Mouse (Mus musculus) liver, embryonic 13.5 days (tissue): ENCODE data around the gene Icam4. TPM values are rescaled to one million over a fixed set of nuclear protein-coding genes. Genes with fewer than 3 reads are reported as not detected.

ENCODE experiments used
- ATAC-seq: fragments of 200-750 bp; cut with Nextera tagmentation; 2 replicates; pipeline ENCODE4 v1.8.0; 2017; ENCODE audit warnings: low read depth, mild to moderate bottlenecking, moderate number of reproducible peaks, moderate library complexity
- DNase-seq: peaks from one replicate; pipeline ENCODE4 v3.0.0; 2022
- H3K27ac ChIP-seq: fragments of 300-500 bp; sonication (generic); 2 replicates; pipeline ENCODE4 v1.5.1; 2015; ENCODE audit warnings: moderate library complexity, mild to moderate bottlenecking, inconsistent platforms
- H3K27me3 ChIP-seq: fragments of 300-500 bp; sonication (generic); 2 replicates; pipeline ENCODE4 v1.6.1; 2015; ENCODE audit warnings: mild to moderate bottlenecking, inconsistent platforms
- H3K36me3 ChIP-seq: fragments of 300-500 bp; sonication (generic); 2 replicates; pipeline ENCODE4 v1.6.1; 2015; ENCODE audit warnings: mild to moderate bottlenecking, inconsistent platforms
- H3K4me1 ChIP-seq: fragments of 300-500 bp; sonication (generic); replicated peaks from 2 replicates; pipeline ENCODE4 v1.6.1; 2015; ENCODE audit warnings: inconsistent platforms
- H3K4me2 ChIP-seq: fragments of 300-500 bp; sonication (generic); 2 replicates; pipeline ENCODE4 v1.6.1; 2015; ENCODE audit warnings: inconsistent platforms, mild to moderate bottlenecking, moderate library complexity
- H3K4me3 ChIP-seq: fragments of 300-500 bp; sonication (generic); replicated peaks from 2 replicates; pipeline ENCODE4 v1.5.1; 2015; ENCODE audit warnings: mild to moderate bottlenecking, inconsistent platforms
- H3K9ac ChIP-seq: fragments of 300-500 bp; sonication (generic); 2 replicates; pipeline ENCODE4 v1.6.1; 2015; ENCODE audit warnings: mild to moderate bottlenecking, inconsistent platforms
- H3K9me3 ChIP-seq: fragments of 300-500 bp; sonication (generic); replicated peaks from 2 replicates; pipeline ENCODE4 v1.6.1; 2016; ENCODE audit warnings: inconsistent platforms
- WGBS: fragments of 180-500 bp; shearing (Covaris S2); methylation state at CpG from one replicate; pipeline ENCODE4 v1.1.7; 2015; ENCODE audit not compliant: insufficient replicate concordance; 5-methylcytosine and 5-hydroxymethylcytosine counted together
- polyA plus RNA-seq: library from polyadenylated mRNA; unstranded; fragments of >200 nt; fragmentation: Nextera tagmentation; extraction: Ambion mirVana; gene quantifications from 2 replicates; pipeline ENCODE4 v1.2.1, GENCODE M21; 2015

The Icam4 gene
- polyA plus RNA-seq, 1 experiment from 2014 or later: 254 TPM

DNA sequence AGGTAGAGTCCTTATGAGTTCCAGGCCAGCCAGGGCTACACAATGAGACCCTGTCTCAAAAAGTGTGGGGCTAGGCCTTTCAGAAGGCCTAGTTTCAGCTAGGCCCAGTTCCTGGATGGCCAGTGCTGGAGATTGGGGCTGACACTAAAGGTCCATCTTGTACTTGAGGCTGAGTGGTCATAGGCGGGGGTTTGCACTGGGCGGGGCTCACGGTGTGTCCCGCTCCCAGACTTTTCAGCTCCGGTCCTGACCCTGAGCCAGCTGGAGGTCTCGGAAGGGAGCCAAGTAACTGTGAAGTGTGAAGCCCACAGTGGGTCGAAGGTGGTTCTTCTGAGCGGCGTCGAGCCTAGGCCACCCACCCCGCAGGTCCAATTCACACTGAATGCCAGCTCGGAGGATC lies 2.3 kb upstream of the Icam4 start:
- WGBS: 84% methylated on average over 12 of the region's 12 CpGs
- Histone ChIP-seq H3K4me3 (no peak overlapping the region), H3K27me3 (peaks cover 3% of the 10 kb centered on the region), H3K36me3 (peaks cover 18% of the 10 kb centered on the region; the same call in 1 of the 2 replicates), H3K4me1 (peaks cover 51% of the 10 kb centered on the region), H3K9ac (0 out of 2 replicates have a peak overlapping the region, but pooled peaks have one; percentile 39), H3K9me3 (no peaks in the 10 kb centered on the region), H3K27ac (peak overlapping the region; percentile 98), H3K4me2 (no peak overlapping the region)
- ATAC-seq (no peak), DNase-seq (no peak)

DNA sequence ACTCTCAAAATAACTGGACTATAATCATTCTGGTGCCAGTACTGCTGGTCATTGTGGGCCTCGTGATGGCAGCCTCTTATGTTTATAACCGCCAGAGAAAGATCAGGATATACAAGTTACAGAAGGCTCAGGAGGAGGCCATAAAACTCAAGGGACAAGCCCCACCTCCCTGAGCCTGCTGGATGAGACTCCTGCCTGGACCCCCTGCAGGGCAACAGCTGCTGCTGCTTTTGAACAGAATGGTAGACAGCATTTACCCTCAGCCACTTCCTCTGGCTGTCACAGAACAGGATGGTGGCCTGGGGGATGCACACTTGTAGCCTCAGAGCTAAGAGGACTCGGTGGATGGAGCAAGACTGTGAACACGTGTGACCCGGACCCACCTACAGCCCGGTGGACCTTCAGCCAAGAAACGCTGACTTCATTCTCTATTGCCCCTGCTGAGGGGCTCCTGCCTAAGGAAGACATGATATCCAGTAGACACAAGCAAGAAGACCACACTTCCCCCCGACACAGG lies 1.3 kb upstream of the Icam4 start:
- no peak overlapping the region for H3K4me2 ChIP-seq
- WGBS: 71% methylated on average over 8 of the region's 8 CpGs
- peak overlapping the region; percentile 39 for H3K9ac ChIP-seq
- peaks cover 18% of the 10 kb centered on the region; the same call in 1 of the 2 replicates for H3K36me3 ChIP-seq
- no peaks in the 10 kb centered on the region for H3K9me3 ChIP-seq
- DNase-seq (no peak), ATAC-seq (no peak)
- H3K27ac ChIP-seq: peak overlapping the region; percentile 98
- H3K4me3 ChIP-seq: no peak overlapping the region
- H3K4me1 ChIP-seq: peaks cover 60% of the 10 kb centered on the region
- peaks cover 13% of the 10 kb centered on the region for H3K27me3 ChIP-seq

DNA sequence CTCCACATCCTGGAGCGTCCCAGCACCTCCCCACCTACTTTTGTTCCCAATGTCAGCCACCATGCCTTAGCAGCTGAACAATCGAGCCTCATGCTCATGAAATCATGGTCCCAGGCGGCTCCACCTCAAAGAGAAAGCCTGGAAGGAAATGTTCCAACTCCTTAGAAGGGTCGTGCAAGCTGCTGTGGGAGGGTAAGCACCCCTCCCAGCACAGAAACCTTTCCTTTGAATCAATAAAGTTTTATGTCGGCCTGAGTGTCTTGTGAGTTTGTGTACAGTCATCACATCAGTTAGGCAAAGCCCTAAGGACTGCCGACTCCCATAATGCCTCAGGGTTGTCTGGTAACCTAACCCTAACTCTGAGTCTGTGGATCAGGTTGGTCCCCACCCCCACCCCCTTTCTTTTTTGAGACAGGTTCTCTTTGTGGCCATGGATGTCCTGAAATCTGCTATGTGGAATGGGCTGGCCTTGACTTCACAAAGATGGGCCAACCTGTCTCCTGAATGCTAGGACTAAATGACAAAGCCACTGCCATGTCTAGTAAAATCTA lies 538 bp upstream of the Icam4 start:
- H3K36me3 ChIP-seq: peaks cover 18% of the 10 kb centered on the region; the same call in 1 of the 2 replicates
- no peak for ATAC-seq
- H3K9me3 ChIP-seq: no peaks in the 10 kb centered on the region
- peak overlapping the region; percentile 99 for H3K4me2 ChIP-seq
- WGBS: 47% methylated on average over 6 of the region's 6 CpGs
- H3K9ac ChIP-seq: peak overlapping the region; percentile 94
- H3K4me1 ChIP-seq: peaks cover 68% of the 10 kb centered on the region
- H3K27ac ChIP-seq: peak overlapping the region; percentile 98
- peaks cover 21% of the 10 kb centered on the region for H3K27me3 ChIP-seq
- peak overlapping the region; percentile 75 for H3K4me3 ChIP-seq
- no peak for DNase-seq

DNA sequence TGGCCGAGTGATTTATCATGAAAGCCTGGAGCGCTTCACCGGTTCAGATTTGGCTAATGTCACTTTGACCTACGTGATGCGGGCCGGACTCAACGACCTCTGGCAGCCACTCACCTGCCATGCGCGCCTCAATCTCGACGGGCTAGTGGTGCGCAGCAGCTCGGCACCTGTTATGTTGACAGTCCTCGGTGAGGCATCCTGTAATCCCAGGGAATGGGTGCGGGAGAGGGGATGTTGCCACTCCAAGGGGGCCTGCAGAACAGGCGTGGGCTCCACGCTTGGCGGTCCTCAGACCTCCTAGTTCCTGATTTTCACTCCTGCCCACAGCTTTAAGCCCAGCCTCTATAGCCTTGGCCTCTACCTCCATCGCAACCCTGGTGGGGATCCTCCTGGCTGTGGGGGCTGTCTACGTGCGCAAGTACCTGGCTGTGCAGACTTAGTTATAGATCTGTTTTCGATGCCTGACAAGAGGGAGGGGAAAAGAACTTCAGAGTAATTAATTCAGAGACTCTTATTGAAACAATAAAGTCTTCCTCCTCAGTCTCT lies 955 bp downstream of the Icam4 start:
- Histone ChIP-seq H3K36me3 (peaks cover 18% of the 10 kb centered on the region; the same call in 1 of the 2 replicates), H3K27ac (peak overlapping the region; percentile 98), H3K9me3 (no peaks in the 10 kb centered on the region), H3K27me3 (peaks cover 36% of the 10 kb centered on the region), H3K4me1 (peaks cover 80% of the 10 kb centered on the region), H3K9ac (peak overlapping the region; percentile 94), H3K4me2 (peak overlapping the region; percentile 99), H3K4me3 (peak overlapping the region; percentile 75)
- 11% methylated on average over 22 of the region's 22 CpGs for whole genome bisulfite sequencing
- ATAC-seq (no peak; the same call in 1 of the 2 replicates), DNase-seq (no peak)

DNA sequence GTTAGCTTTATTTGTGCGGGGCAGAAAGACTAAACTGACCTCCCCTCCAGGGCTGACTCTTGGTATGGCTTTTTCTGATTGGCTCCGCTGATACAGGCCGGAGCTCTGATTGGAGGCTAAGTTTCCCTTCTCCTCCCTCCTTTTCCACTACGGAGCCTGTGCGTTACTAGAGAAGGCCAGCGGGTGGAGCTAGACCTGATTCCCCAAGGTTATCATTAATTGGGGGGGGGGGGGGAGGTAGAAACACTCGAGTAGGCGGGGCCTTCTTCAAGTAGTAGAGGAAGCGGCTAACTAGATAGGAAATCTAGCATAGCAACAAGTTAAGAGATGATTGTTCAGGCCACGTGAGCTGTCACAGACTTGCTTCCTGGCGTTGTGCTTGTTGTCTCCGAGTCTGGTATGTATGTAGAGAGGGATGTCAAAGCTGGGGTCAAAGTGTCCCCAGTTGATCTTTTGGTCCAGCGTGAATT lies 1.6 kb downstream of the Icam4 start:
- peaks cover 14% of the 10 kb centered on the region; the same call in 1 of the 2 replicates for H3K36me3 ChIP-seq
- H3K4me2 ChIP-seq: peak overlapping the region; percentile 99
- H3K4me1 ChIP-seq: peaks cover 84% of the 10 kb centered on the region
- ATAC-seq (peak; percentile 68), DNase-seq (peak; percentile 86)
- H3K4me3 ChIP-seq: peak overlapping the region; percentile 75
- H3K27ac ChIP-seq: peak overlapping the region; percentile 98
- peak overlapping the region; percentile 94 for H3K9ac ChIP-seq
- no peaks in the 10 kb centered on the region for H3K9me3 ChIP-seq
- WGBS: 1% methylated on average over 13 of the region's 13 CpGs
- H3K27me3 ChIP-seq: peaks cover 43% of the 10 kb centered on the region

- under 1% methylated on average over 36 of the region's 36 CpGs for WGBS
- peaks cover 48% of the 10 kb centered on the region for H3K27me3 ChIP-seq
- peak overlapping the region; percentile 94 for H3K27ac ChIP-seq
Measured at GRCm38 (mm10) chr9:21031251-21031895, 2.2 kb downstream of the Icam4 start.

DNA sequence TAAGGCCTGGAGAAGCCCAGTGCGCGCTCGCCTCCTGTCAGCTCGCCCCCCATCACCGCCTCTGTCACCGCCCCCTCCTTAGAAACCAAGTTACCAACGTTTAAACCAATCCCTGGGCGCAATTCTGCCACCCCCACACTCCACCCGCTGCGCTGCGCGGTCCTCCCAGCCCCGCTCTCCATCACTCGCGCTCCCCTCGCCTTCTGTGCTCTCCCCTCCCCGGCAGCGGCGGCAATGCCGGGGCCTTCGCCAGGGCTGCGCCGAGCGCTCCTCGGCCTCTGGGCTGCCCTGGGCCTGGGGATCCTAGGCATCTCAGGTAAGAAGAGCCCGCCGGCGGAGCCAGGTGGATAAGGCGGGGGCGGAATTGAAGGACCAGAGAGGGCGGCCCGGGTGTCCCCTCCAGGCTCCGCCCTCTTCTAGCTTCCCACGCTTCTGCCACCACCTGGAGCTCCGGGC lies 2.8 kb downstream of the Icam4 start, which contains the start of gene Icam5:
TSS of gene Icam5 (plus strand) at position 178 of the 456 bp plus-strand sequence.
- no peaks in the 10 kb centered on the region for H3K9me3 ChIP-seq
- H3K4me2 ChIP-seq: peak within 1 kb of the TSS; percentile 99
- ATAC-seq (no peak), DNase-seq (no peak)
- peak within 1 kb of the TSS; percentile 94 for H3K27ac ChIP-seq
- H3K4me1 ChIP-seq: peaks cover 86% of the 10 kb centered on the region
- peaks cover 54% of the 10 kb centered on the region for H3K27me3 ChIP-seq
- peak within 1 kb of the TSS; percentile 75 for H3K4me3 ChIP-seq
- under 1% methylated on average over 35 of the region's 35 CpGs for WGBS
- peaks cover 11% of the 10 kb centered on the region; the same call in 1 of the 2 replicates for H3K36me3 ChIP-seq
- H3K9ac ChIP-seq: peak within 1 kb of the TSS; percentile 75

More at GRCm38 (mm10) chr9:21031251-21031895, 2.2 kb downstream of the Icam4 start:
- peak overlapping the region; percentile 75 for H3K4me3 ChIP-seq
- DNase-seq (peak; percentile 60), ATAC-seq (no peak)
- peak overlapping the region; percentile 99 for H3K4me2 ChIP-seq
- peak overlapping the region; percentile 75 for H3K9ac ChIP-seq
- H3K36me3 ChIP-seq: peaks cover 11% of the 10 kb centered on the region; the same call in 1 of the 2 replicates
- H3K4me1 ChIP-seq: peaks cover 86% of the 10 kb centered on the region
- no peaks in the 10 kb centered on the region for H3K9me3 ChIP-seq

DNA sequence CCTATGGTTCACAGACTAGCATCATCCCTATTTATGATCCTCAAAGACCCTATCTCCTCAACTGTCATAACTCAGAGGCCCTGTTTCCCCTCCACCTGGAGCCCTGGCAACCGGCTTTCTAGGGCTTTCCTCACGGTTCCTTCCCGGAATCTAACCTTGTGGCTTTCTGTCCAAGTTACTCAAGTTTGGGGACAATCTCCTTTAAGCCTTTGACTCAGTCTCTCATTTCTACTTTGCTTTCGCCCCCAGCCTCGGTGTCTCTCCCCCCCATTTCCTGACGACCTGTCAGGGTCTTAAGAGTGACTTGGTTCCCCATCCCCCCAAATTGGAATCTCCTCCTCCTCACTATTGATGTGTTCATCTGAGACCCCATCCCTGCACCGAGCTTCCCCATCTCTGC lies 3.3 kb downstream of the Icam4 start:
- WGBS: 4% methylated on average over 7 of the region's 7 CpGs
- Histone ChIP-seq H3K9ac (peak overlapping the region; percentile 75), H3K27me3 (peaks cover 60% of the 10 kb centered on the region), H3K4me2 (peak overlapping the region; percentile 99), H3K27ac (no peak overlapping the region), H3K36me3 (peaks cover 6% of the 10 kb centered on the region; the same call in 1 of the 2 replicates), H3K4me3 (peak overlapping the region; percentile 75), H3K4me1 (peaks cover 86% of the 10 kb centered on the region), H3K9me3 (no peaks in the 10 kb centered on the region)
- no peak for ATAC-seq
- DNase-seq: no peak

GRCm38 (mm10) chr9:21033136-21033535 lies 4.0 kb downstream of the Icam4 start:
- H3K27ac ChIP-seq: no peak overlapping the region
- peaks cover 66% of the 10 kb centered on the region for H3K27me3 ChIP-seq
- peak overlapping the region; percentile 99 for H3K4me2 ChIP-seq
- H3K4me1 ChIP-seq: peaks cover 83% of the 10 kb centered on the region
- WGBS: under 1% methylated on average over 34 of the region's 34 CpGs
- DNase-seq: peak; percentile 88
- peak; percentile 49 for ATAC-seq
- H3K9ac ChIP-seq: peak overlapping the region; percentile 75
- H3K4me3 ChIP-seq: peak overlapping the region; percentile 75
- H3K36me3 ChIP-seq: no peaks in the 10 kb centered on the region
- no peaks in the 10 kb centered on the region for H3K9me3 ChIP-seq

DNA sequence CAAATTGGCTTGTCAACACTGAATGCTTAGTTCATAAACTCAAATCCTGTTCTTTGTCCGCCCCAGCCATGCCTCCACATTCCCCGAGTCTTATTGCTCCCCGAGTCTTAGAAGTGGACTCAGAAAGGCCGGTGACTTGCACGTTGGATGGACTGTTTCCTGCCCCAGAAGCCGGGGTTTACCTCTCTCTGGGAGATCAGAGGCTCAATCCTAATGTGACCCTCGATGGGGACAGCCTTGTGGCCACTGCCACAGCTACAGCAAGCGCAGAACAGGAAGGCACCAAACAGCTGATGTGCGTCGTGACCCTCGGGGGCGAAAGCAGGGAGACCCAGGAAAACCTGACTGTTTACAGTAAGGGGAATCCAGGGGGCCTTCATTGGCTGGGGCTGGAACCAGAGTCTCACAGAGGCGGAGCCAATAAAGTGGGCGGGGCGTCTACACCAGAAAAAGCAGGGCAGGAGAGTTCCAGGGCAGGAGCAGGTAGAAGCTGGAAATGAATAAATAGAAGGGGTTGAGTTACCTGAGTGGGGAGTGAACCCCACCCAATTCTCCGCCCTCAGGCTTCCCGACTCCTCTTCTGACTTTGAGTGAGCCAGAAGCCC lies 5.4 kb downstream of the Icam4 start:
- Histone ChIP-seq H3K27ac (no peak overlapping the region), H3K4me1 (peaks cover 83% of the 10 kb centered on the region), H3K36me3 (no peaks in the 10 kb centered on the region), H3K9ac (no peak overlapping the region), H3K4me2 (no peak overlapping the region), H3K27me3 (peaks cover 79% of the 10 kb centered on the region), H3K4me3 (no peak overlapping the region), H3K9me3 (no peaks in the 10 kb centered on the region)
- DNase-seq (no peak), ATAC-seq (no peak)
- WGBS: 6% methylated on average over 17 of the region's 17 CpGs

DNA sequence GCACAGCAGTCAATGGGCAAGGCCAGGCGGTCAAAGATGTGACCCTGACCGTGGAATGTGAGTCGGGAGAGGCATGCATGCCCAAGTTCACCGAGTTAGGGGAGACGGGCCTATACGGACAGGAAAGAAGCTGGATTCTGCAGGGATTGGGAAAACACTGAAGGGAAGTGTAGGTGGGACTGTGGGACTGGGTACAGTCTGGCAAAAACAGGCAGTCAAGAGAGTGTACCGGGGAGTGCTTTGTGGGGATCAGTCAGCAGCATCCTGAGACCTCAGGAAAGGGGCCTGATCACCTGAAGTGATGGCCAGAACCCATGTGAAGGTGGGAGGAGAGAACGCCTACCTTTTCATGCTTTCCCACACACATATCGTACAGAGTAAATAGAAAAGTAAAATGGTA lies 6.4 kb downstream of the Icam4 start:
- WGBS: 32% methylated on average over 9 of the region's 9 CpGs
- no peak overlapping the region for H3K4me2 ChIP-seq
- ATAC-seq: no peak
- no peak overlapping the region for H3K4me3 ChIP-seq
- H3K4me1 ChIP-seq: peaks cover 85% of the 10 kb centered on the region
- H3K27me3 ChIP-seq: peaks cover 80% of the 10 kb centered on the region
- H3K9ac ChIP-seq: no peak overlapping the region
- no peaks in the 10 kb centered on the region for H3K36me3 ChIP-seq
- no peak overlapping the region for H3K27ac ChIP-seq
- no peak for DNase-seq
- no peaks in the 10 kb centered on the region for H3K9me3 ChIP-seq
